Mouse (Mus musculus): ENCODE results near the gene Atp2a2. TPM values are rescaled to one million over a fixed set of nuclear protein-coding genes. Genes with fewer than 3 reads are reported as not detected.
"Not testable (repeated sequence)": the region's sequence is repeated elsewhere in the genome, so short reads cannot be mapped to it uniquely, and the experiment has no call there.

The Atp2a2 gene
- polyA plus RNA-seq, 1 experiment from 2014 or later, result 42.4 TPM

- no peak for ATAC-seq (ENCODE audit: insufficient number of reproducible peaks, insufficient read depth, low FRiP score, low TSS enrichment, low read depth)
- Histone ChIP-seq H3K4me2 (no peak overlapping the region), H3K9me3 (no peaks in the 10 kb centered on the region), H3K9ac (replicated peaks) (no peak overlapping the region), H3K4me1 (replicated peaks) (peaks cover 5% of the 10 kb centered on the region), H3K4me3 (replicated peaks) (no peak overlapping the region), H3K27ac (no peak overlapping the region), H3K27me3 (no peaks in the 10 kb centered on the region), H3K36me3 (peaks cover 90% of the 10 kb centered on the region)
- WGBS, result 89% methylated on average over 2 of the region's 2 CpGs
These were observed 9.0 kb downstream of the Atp2a2 start for GRCm38 (mm10) chr5:122493035-122493434.

- Histone ChIP-seq H3K27ac (no peak overlapping the region), H3K4me1 (replicated peaks) (no peaks in the 10 kb centered on the region; the same call in 1 of the 2 replicates), H3K9me3 (no peaks in the 10 kb centered on the region), H3K9ac (replicated peaks) (no peak overlapping the region), H3K36me3 (peaks cover 91% of the 10 kb centered on the region), H3K4me2 (no peak overlapping the region), H3K4me3 (replicated peaks) (no peak overlapping the region), H3K27me3 (no peaks in the 10 kb centered on the region)
- ATAC-seq (ENCODE audit: insufficient number of reproducible peaks, insufficient read depth, low FRiP score, low TSS enrichment, low read depth), result no peak
- WGBS, result 88% methylated on average over 10 of the region's 10 CpGs
These were observed 10.6 kb downstream of the Atp2a2 start for GRCm38 (mm10) chr5:122491385-122491784.

DNA sequence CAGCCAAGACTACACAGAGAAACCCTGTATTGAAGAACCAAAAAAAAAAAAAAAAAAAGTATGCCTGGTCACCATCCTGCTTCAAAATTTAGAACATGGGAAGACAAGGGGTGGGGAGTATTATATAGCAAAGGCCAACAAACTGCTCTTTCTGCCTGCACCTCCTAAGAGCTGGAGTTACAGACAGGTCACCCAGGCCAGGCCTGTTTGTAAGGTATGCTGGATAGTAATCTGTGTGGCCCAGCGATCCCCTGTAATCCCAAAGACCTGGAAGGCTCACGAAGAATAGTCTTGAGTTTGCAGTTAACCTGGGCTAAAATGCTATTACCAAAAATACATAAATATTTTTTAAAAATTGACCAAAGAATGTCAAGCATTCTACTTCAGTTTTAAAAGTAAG, 11.9 kb downstream of the Atp2a2 start:
- peaks cover 91% of the 10 kb centered on the region for H3K36me3 ChIP-seq
- WGBS, result 92% methylated on average over 2 of the region's 2 CpGs
- no peak overlapping the region for H3K27ac ChIP-seq

DNA sequence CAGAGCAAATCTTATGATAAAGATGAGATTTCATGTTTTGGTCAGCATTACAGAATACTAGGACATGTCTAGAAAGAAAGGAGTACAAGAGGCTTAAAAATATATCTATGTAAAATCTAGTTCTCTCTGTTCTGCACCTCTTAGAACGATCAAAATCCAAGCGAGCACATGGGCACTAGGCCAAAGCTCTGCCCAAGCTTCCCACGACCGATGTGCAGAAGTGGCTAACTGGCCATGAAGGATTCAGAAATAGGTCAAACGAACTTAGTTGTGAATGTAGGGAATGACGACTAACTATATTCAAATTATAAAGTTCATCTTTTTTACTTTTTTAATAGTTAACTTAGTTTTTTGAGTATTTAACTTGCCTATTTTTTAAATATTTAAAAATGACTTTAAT, 14.2 kb downstream of the Atp2a2 start:
- Histone ChIP-seq H3K27ac (no peak overlapping the region), H3K27me3 (no peaks in the 10 kb centered on the region), H3K4me1 (replicated peaks) (no peaks in the 10 kb centered on the region), H3K9me3 (no peaks in the 10 kb centered on the region), H3K4me3 (replicated peaks) (no peak overlapping the region), H3K36me3 (peaks cover 92% of the 10 kb centered on the region), H3K4me2 (no peak overlapping the region), H3K9ac (replicated peaks) (no peak overlapping the region)
- no peak for ATAC-seq (ENCODE audit: insufficient number of reproducible peaks, insufficient read depth, low FRiP score, low TSS enrichment, low read depth)
- 94% methylated on average over 6 of the region's 6 CpGs for WGBS

More for the DNA sequence above, 11.9 kb downstream of the Atp2a2 start:
- Histone ChIP-seq H3K9me3 (no peaks in the 10 kb centered on the region), H3K4me1 (replicated peaks) (no peaks in the 10 kb centered on the region; the same call in 1 of the 2 replicates), H3K4me2 (no peak overlapping the region), H3K4me3 (replicated peaks) (no peak overlapping the region), H3K27me3 (no peaks in the 10 kb centered on the region), H3K9ac (replicated peaks) (no peak overlapping the region)
- ATAC-seq (ENCODE audit: insufficient number of reproducible peaks, insufficient read depth, low FRiP score, low TSS enrichment, low read depth), result no peak

- not testable (repeated sequence) for H3K4me2 ChIP-seq; ATAC-seq (ENCODE audit: insufficient number of reproducible peaks, insufficient read depth, low FRiP score, low TSS enrichment, low read depth); H3K4me3 ChIP-seq (replicated peaks); H3K4me1 ChIP-seq (replicated peaks); H3K27me3 ChIP-seq; H3K27ac ChIP-seq; H3K9ac ChIP-seq (replicated peaks); H3K9me3 ChIP-seq
- 87% methylated on average over 5 of the region's 5 CpGs for WGBS
- H3K36me3 ChIP-seq, result peaks cover 93% of the 10 kb centered on the region
These were observed 15.8 kb downstream of the Atp2a2 start for GRCm38 (mm10) chr5:122486243-122486642.

DNA sequence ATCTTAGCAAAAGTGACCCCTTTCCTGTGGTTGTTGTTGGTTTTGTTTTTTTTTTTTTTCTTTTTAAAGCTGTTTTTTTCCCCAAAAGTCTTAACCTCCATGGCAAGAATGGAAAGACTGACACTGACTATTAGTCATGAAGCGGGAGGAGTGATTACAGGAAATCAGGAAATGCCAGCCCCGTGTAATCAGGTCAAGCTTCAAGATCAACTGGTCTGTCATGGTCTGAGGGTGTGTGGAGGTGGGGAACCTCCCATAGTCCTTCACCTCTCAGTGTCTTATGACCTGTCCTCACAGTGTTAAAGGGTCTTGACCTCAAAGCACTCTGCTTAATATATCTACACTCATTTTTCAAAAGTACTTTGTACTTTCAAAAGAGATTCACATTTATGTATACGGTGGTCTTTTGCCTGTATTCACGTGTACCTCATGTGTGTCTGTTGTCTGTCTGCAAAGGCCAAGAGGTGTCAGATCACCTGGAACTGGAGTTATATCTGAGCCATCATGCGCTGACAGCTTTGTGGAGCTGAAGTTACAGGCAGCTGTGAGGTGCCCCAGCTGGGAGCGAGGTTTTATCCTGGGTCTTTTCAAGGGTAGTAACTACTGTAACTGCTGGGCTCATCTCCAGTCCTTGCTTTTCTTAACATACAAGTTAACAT, 19.2 kb downstream of the Atp2a2 start:
- Histone ChIP-seq H3K4me1 (replicated peaks) (no peaks in the 10 kb centered on the region), H3K27ac (no peak overlapping the region), H3K27me3 (no peaks in the 10 kb centered on the region), H3K36me3 (peaks cover 91% of the 10 kb centered on the region), H3K9me3 (no peaks in the 10 kb centered on the region), H3K4me3 (replicated peaks) (no peak overlapping the region), H3K9ac (replicated peaks) (no peak overlapping the region), H3K4me2 (no peak overlapping the region)
- WGBS, result 88% methylated on average over 6 of the region's 6 CpGs
- ATAC-seq (ENCODE audit: insufficient number of reproducible peaks, insufficient read depth, low FRiP score, low TSS enrichment, low read depth), result no peak

- H3K9ac ChIP-seq (replicated peaks), result no peak overlapping the region
- no peaks in the 10 kb centered on the region for H3K4me1 ChIP-seq (replicated peaks)
- WGBS, result 85% methylated on average over 5 of the region's 5 CpGs
- ATAC-seq (ENCODE audit: insufficient number of reproducible peaks, insufficient read depth, low FRiP score, low TSS enrichment, low read depth), result no peak
- no peaks in the 10 kb centered on the region for H3K9me3 ChIP-seq
- H3K4me3 ChIP-seq (replicated peaks), result no peak overlapping the region
- no peak overlapping the region for H3K27ac ChIP-seq
- H3K4me2 ChIP-seq, result no peak overlapping the region
- no peaks in the 10 kb centered on the region for H3K27me3 ChIP-seq
- peaks cover 93% of the 10 kb centered on the region for H3K36me3 ChIP-seq
These were observed 20.2 kb downstream of the Atp2a2 start for GRCm38 (mm10) chr5:122481844-122482243.

- H3K9me3 ChIP-seq, result no peaks in the 10 kb centered on the region
- WGBS, result 58% methylated on average over 2 of the region's 2 CpGs
- no peaks in the 10 kb centered on the region for H3K27me3 ChIP-seq
- H3K9ac ChIP-seq (replicated peaks), result no peak overlapping the region
- no peak overlapping the region for H3K4me3 ChIP-seq (replicated peaks)
- no peak for ATAC-seq (ENCODE audit: insufficient number of reproducible peaks, insufficient read depth, low FRiP score, low TSS enrichment, low read depth)
- no peaks in the 10 kb centered on the region for H3K4me1 ChIP-seq (replicated peaks)
- no peak overlapping the region for H3K27ac ChIP-seq
- H3K4me2 ChIP-seq, result no peak overlapping the region
- peaks cover 93% of the 10 kb centered on the region for H3K36me3 ChIP-seq
These were observed 22.9 kb downstream of the Atp2a2 start for GRCm38 (mm10) chr5:122479131-122479530.

- ATAC-seq (ENCODE audit: insufficient number of reproducible peaks, insufficient read depth, low FRiP score, low TSS enrichment, low read depth), result no peak
- H3K9me3 ChIP-seq, result no peaks in the 10 kb centered on the region
- 94% methylated on average over 3 of the region's 3 CpGs for WGBS
- no peak overlapping the region for H3K9ac ChIP-seq (replicated peaks)
- H3K4me1 ChIP-seq (replicated peaks), result no peaks in the 10 kb centered on the region
- H3K27ac ChIP-seq, result no peak overlapping the region
- H3K4me3 ChIP-seq (replicated peaks), result no peak overlapping the region
- H3K27me3 ChIP-seq, result no peaks in the 10 kb centered on the region
- peaks cover 91% of the 10 kb centered on the region for H3K36me3 ChIP-seq
- H3K4me2 ChIP-seq, result no peak overlapping the region
These were observed 24.5 kb downstream of the Atp2a2 start for GRCm38 (mm10) chr5:122477492-122477891.

- ATAC-seq (ENCODE audit: insufficient number of reproducible peaks, insufficient read depth, low FRiP score, low TSS enrichment, low read depth), result no peak
- H3K36me3 ChIP-seq, result peaks cover 92% of the 10 kb centered on the region
- 67% methylated on average over 3 of the region's 3 CpGs for WGBS
These were observed 25.9 kb downstream of the Atp2a2 start for GRCm38 (mm10) chr5:122476078-122476477.

DNA sequence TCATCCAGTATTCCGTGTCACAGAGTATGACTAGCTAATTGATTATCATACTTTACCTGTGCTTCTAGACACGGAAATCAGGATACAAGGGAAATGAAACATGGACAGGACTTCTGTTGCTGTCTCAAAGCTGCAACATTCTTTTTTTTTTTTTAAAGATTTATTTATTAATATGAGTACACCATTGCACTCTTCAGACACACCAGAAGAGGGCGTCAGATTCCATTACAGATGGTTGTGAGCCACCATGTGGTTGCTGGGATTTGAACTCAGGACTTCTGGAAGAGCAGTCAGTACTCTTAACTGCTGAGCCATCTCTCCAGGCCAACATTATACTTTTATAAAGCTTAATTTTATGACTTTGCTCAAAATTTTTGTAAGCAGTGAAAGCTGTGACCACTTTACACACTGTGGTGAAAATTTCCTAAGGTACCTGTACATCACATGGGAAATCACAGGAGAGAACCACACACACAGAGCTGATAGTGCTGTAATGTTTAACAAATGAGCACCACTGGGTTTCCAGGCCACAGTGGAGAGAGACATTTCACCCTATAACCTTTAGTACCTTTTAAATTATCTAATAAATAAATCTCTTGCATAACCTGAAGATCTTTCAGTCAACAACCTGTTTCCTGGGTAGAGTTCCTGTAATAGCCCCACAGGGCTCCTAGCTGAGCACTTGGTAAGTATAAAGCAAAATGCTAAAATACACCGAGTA, 27.2 kb downstream of the Atp2a2 start:
- Histone ChIP-seq H3K27ac (no peak overlapping the region), H3K9ac (replicated peaks) (no peak overlapping the region), H3K27me3 (no peaks in the 10 kb centered on the region), H3K9me3 (no peaks in the 10 kb centered on the region), H3K4me2 (no peak overlapping the region), H3K36me3 (peaks cover 93% of the 10 kb centered on the region), H3K4me3 (replicated peaks) (no peak overlapping the region), H3K4me1 (replicated peaks) (no peaks in the 10 kb centered on the region)
- ATAC-seq (ENCODE audit: insufficient number of reproducible peaks, insufficient read depth, low FRiP score, low TSS enrichment, low read depth), result no peak
- 81% methylated on average over 4 of the region's 4 CpGs for WGBS

More at GRCm38 (mm10) chr5:122476078-122476477, 25.9 kb downstream of the Atp2a2 start:
- Histone ChIP-seq H3K9ac (replicated peaks) (no peak overlapping the region), H3K9me3 (no peaks in the 10 kb centered on the region), H3K4me3 (replicated peaks) (no peak overlapping the region), H3K27me3 (no peaks in the 10 kb centered on the region), H3K27ac (no peak overlapping the region), H3K4me2 (no peak overlapping the region), H3K4me1 (replicated peaks) (no peaks in the 10 kb centered on the region)

Data from limb, embryonic 12.5 days (tissue).